Mouse (Mus musculus): ENCODE data around the gene Olfr480.

Gene Olfr480

DNA sequence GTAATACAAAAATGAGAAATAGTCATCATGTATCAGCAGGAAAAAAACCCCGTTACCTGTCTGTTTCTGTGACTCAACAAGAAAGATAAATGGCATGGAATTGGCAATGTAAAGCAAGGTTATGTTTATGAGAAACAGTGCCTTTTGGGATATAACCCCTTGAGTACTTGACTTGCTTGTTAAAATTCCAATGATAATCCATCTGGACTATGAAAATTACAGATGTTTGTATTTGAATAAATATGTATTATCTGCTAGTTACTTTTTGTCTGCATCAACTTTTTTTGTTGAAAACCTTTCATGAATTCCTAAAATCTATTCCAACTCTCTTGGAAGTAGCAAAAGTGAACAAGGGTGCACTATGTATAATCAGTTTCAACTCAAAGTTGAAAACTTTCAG lies at the start of gene Olfr480:
TSS of gene Olfr480 (minus strand) at position 101 of the 400 bp plus-strand sequence.
- no peak for DNase-seq (ENCODE audit: low spot score in 2 of 2)

DNA sequence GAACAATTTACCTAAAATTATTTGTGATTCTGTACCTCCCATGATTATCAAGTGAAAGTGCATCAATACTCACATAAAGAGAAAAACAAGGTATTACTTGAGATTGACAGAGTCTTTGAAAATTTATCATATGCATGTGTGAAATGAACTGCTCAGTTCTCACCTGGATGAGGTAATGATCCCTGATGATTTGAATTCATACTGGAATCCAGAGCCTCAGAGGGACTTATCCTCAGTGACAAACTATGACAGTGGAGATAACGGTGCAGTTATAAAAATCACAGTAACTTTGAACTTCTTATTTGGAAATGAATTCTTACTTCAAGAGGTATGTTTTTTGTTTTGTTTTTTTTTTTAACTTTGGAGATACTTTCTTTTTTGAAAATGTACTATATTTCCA lies 33.4 kb upstream of the Olfr480 start, which contains the start of gene Olfr483:
TSS of gene Olfr483 (plus strand) at position 301 of the 400 bp plus-strand sequence.
- DNase-seq (ENCODE audit: low spot score in 2 of 2) = no peak

DNA sequence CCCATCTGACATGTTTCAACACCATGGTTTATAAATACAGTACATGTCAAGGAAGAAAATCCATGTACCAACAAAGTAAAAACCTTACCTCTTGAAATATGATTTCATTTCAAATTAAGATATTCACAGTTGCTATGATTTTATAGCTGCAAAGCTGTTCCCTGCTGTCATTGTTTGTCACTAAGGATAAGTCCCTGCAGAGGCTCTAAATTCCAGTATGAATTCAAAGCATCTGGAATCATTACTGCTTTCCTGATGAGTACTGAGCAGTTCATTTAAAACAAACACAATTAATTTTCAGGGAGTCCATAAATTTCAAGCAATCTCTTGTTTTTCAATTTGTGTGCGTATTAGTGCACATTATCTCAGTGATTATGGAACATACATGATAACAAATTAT lies 30.3 kb upstream of the Olfr480 start, which contains the start of gene Olfr482:
TSS of gene Olfr482 (minus strand) at position 101 of the 400 bp plus-strand sequence.
- no peak for DNase-seq (ENCODE audit: low spot score in 2 of 2)

DNA sequence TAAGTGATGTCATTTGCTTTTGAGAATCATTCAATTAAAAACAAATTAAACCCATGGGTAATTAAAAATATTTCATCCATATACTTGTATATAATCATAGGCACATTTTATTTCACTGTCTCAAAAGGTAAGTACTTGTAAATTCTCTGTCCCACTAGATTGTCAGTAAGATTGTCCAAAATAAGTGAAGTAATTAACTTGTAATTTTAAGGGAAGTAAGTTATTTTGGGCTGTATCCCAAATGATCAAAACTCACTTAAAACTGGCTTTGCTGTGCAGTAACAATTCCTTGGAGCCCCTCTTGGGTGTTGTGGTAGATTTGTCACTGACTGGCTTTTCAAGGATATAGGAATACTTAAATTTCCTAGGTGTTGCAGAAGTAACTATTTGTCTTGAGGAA lies 12.4 kb upstream of the Olfr480 start, which contains the start of gene Olfr481:
TSS of gene Olfr481 (plus strand) at position 301 of the 400 bp plus-strand sequence.
- DNase-seq (ENCODE audit: low spot score in 2 of 2) = no peak

GRCm38 (mm10) chr7:108050393-108050792 lies 16.8 kb downstream of the Olfr480 start, which contains the start of gene Olfr479:
Gene Olfr479, plus strand, starts transcription at chr7:108050693.
- no peak for DNase-seq (ENCODE audit: low spot score in 2 of 2)

DNA sequence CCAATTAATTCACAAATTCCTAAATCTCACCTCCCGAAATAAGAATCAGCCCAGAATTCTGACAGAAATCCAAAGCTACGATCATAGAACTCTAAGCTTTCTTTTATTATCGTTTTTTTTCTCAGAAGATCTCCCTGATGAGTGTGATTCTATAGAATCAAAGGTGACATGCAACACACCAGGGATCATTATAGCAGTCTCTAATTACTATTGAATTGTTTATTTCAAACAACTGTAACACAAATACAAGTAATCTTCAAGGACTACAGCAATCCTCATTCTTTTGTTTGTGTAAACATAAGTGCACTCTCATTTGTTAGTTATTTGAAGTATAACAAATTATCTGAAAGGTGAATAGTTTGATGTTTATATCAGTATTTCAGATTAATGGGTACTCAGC lies 33.3 kb downstream of the Olfr480 start, which contains the start of gene Olfr478:
TSS of gene Olfr478 (minus strand) at position 101 of the 400 bp plus-strand sequence.
- DNase-seq (ENCODE audit: low spot score in 2 of 2) = no peak

Measured in left cerebral cortex, adult 9 months (tissue).